Comparison of ENCODE assay signal across 7 mouse cellular contexts in the genomic region with DNA sequence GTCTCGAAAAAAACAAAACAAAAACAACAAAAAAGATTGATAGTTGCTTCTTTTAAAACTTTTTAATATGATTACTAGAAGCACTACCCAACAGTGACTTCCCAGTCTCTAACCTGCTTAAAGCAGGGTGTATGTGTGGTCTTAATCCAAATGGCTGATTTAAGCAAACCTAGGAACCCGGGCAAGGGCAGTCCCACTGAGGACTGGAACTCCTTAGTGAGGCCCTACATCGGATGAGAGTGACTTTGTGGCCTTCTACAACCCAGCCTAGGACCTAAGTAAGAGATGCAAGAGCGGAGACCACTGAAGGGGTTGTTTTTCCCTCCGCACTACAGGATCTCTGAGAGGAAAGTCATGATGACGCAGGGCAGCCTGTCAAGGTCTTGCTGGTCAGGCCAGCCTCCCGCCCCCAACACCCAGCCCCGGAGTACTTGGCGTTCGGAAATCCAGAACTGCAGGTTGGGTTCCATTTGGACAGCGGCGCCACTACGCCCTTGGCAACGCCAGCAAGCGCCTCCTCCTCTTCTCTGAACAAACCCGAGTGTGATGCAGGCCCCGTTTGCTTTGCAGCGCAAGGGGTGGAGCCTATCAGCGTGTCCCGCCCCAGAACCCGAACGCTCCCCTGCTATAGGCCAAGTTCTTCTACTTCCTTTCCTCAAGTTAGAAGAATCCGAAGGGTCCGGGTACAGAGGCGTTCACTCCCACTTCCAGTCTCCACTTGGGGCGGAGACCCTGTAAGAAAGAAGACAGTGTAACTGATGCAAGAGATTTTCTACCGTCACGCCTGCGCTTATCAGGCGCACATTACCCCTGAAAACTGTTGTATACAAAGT. TPM values are rescaled to one million over a fixed set of nuclear protein-coding genes. Genes with fewer than 3 reads are reported as not detected.
DNase-seq lines count a peak whose midpoint lies in the region; ATAC-seq lines count a peak whose summit lies in the region.

A gene (minus strand): TSS at position 612 of the 833 bp plus-strand sequence.

- H3K27ac ChIP-seq in embryonic facial prominence, embryonic 10.5 days (replicated peaks) = peak within 1 kb of the TSS; percentile 77
- H3K27ac ChIP-seq in limb, embryonic 10.5 days = peak within 1 kb of the TSS; percentile 85
- H3K27ac ChIP-seq in midbrain, embryonic 13.5 days = peak within 1 kb of the TSS; percentile 77

- peak within 1 kb of the TSS; percentile 76 for H3K9ac ChIP-seq in midbrain, embryonic 13.5 days (replicated peaks)

- H3K4me2 ChIP-seq in midbrain, embryonic 13.5 days (replicated peaks) = peak within 1 kb of the TSS; percentile 70

- H3K4me3 ChIP-seq in embryonic facial prominence, embryonic 10.5 days = peak within 1 kb of the TSS; percentile 59
- peak within 1 kb of the TSS; percentile 69 for H3K4me3 ChIP-seq in limb, embryonic 10.5 days
- peak within 1 kb of the TSS; percentile 65 for H3K4me3 ChIP-seq in midbrain, embryonic 13.5 days (replicated peaks)

- H3K27me3 ChIP-seq in embryonic facial prominence, embryonic 10.5 days (replicated peaks; ENCODE audit: low read depth, poor library complexity, severe bottlenecking) = no peaks in the 10 kb centered on the region
- no peaks in the 10 kb centered on the region for H3K27me3 ChIP-seq in limb, embryonic 10.5 days (ENCODE audit: low read depth, poor library complexity, severe bottlenecking)
- no peaks in the 10 kb centered on the region for H3K27me3 ChIP-seq in midbrain, embryonic 13.5 days

- ATAC-seq in granulocyte monocyte progenitor cell, adult 5-6 weeks (replicated peaks; ENCODE audit: poor library complexity, severe bottlenecking) = peak; percentile 99
- ATAC-seq in midbrain, embryonic 13.5 days = peak; percentile 99

- H3K36me3 ChIP-seq in embryonic facial prominence, embryonic 10.5 days (replicated peaks) = peaks cover 33% of the 10 kb centered on the region
- peaks cover 30% of the 10 kb centered on the region for H3K36me3 ChIP-seq in limb, embryonic 10.5 days
- peaks cover 19% of the 10 kb centered on the region for H3K36me3 ChIP-seq in midbrain, embryonic 13.5 days

- H3K4me1 ChIP-seq in embryonic facial prominence, embryonic 10.5 days = 0 out of 2 replicates have a peak, but pooled peaks cover 3% of the 10 kb centered on the region
- peaks cover 7% of the 10 kb centered on the region; the same call in 1 of the 2 replicates for H3K4me1 ChIP-seq in limb, embryonic 10.5 days
- H3K4me1 ChIP-seq in midbrain, embryonic 13.5 days (replicated peaks) = peaks cover 15% of the 10 kb centered on the region; the same call in 1 of the 2 replicates

- no peaks in the 10 kb centered on the region for H3K9me3 ChIP-seq in embryonic facial prominence, embryonic 10.5 days
- no peaks in the 10 kb centered on the region for H3K9me3 ChIP-seq in limb, embryonic 10.5 days (replicated peaks)
- H3K9me3 ChIP-seq in midbrain, embryonic 13.5 days = no peaks in the 10 kb centered on the region

- peak; percentile 94 for DNase-seq in adrenal gland, postnatal 10 days
- DNase-seq in embryonic facial prominence, embryonic 10.5 days (ENCODE audit: low spot score) = peak; percentile 93
- DNase-seq in kidney, adult 11 months = peak; percentile 96
- DNase-seq in limb, embryonic 10.5 days (ENCODE audit: low spot score) = peak; percentile 87
- DNase-seq in spleen, adult 12 weeks (ENCODE audit: low spot score) = peak; percentile 84

- WGBS in embryonic facial prominence, embryonic 10.5 days = 4% methylated on average over 30 of the region's 30 CpGs
- 5% methylated on average over 30 of the region's 30 CpGs for WGBS in limb, embryonic 10.5 days
- 4% methylated on average over 30 of the region's 30 CpGs for WGBS in midbrain, embryonic 13.5 days

RNA-seq across cellular contexts. Expression of the gene that starts here (rescaled TPM):
- total RNA-seq in adrenal gland, postnatal 10 days (2021) = 1 to 10 TPM; 4.1 to 6.4 TPM
- 11.1 and 12.6 TPM in 2 replicates for polyA plus RNA-seq in embryonic facial prominence, embryonic 10.5 days (2016; fragmentation: Nextera tagmentation; extraction: Ambion mirVana)
- total RNA-seq in granulocyte monocyte progenitor cell, adult 5-6 weeks (2014; fragmentation: Nextera tagmentation) = 2.6 and 4.4 TPM in 2 replicates
- total RNA-seq in granulocyte monocyte progenitor cell, adult 5-6 weeks (2017) = 2.6 and 2.8 TPM in 2 replicates
- 8.3 and 12.8 TPM in 2 replicates for polyA plus RNA-seq in limb, embryonic 10.5 days (2016; fragmentation: Nextera tagmentation; extraction: Ambion mirVana)
- 12.6 and 14.4 TPM in 2 replicates for polyA plus RNA-seq in midbrain, embryonic 13.5 days (2015; fragmentation: Nextera tagmentation; extraction: Ambion mirVana)

Comparison
In these comparisons a context has a peak if more than half of its experiments do, and no peak if none do; other contexts are left out.
1. Peak in every context shown above with its lines: DNase-seq, ATAC-seq, H3K4me3 ChIP-seq and H3K27ac ChIP-seq.